Mouse (Mus musculus): ENCODE results near the gene Trmt10a.

DNA sequence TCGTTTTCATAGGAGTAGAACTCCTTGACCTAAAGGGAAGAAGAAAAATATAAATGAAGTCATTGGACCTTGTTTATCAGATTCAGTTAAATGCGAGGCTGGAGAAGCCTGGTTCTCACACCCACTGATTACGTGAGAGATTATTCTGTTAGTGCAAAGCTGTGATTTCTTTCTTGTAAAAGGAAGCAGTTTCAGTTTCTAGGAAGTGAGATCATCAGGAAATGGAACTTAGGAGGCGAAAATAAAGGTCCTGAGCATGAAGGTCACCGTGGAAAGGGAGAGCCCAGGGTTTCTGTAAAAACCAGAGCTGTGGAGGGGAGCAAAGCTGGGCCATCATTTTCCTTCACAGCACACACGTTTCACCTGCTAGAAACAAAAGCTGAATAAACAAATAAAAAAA lies 24.9 kb upstream of the Trmt10a start:
- no peak for TF ChIP-seq EP300 (IDR thresholded peaks at IDR 0.05; ENCODE audit: low read depth)
- TF ChIP-seq CTCF (IDR thresholded peaks at IDR 0.05; ENCODE audit: low read depth) = no peak
